Mouse (Mus musculus) spleen, adult 2 months (tissue): ENCODE measurements around the gene Gm30191.

ENCODE experiments used
- CTCF ChIP-seq: fragments of 200-500 bp; IDR thresholded peaks from 2 replicates; pipeline ENCODE4 v1.5.1; 2011; ENCODE audit warnings: mild to moderate bottlenecking, inconsistent platforms; ENCODE audit not compliant: insufficient read depth, insufficient read length, insufficient replicate concordance; ENCODE audit errors: extremely low read depth
- POLR2A ChIP-seq: fragments of 200-500 bp; IDR thresholded peaks from 2 replicates; pipeline ENCODE4 v1.6.1; 2011; ENCODE audit warnings: low read depth, low read length, inconsistent platforms

GRCm38 (mm10) chr4:134297369-134297768 is 50.6 kb downstream of the Gm30191 start:
- no peak for TF ChIP-seq POLR2A
- TF ChIP-seq CTCF, result no peak
